Mouse (Mus musculus): ENCODE measurements around the gene Myh7b.

GRCm38 (mm10) chr2:155585486-155585885 lies 25.5 kb upstream of the Myh7b start:
- no peak for TF ChIP-seq CTCF (IDR thresholded peaks at IDR 0.05; ENCODE audit: borderline replicate concordance, control insufficient read depth, extremely low read depth, insufficient read depth, low read length, poor library complexity)
- TF ChIP-seq POLR2A (IDR thresholded peaks at IDR 0.05; ENCODE audit: control insufficient read depth, extremely low read depth, insufficient read depth, low read length, poor library complexity): no peak
